Mouse (Mus musculus) granulocyte monocyte progenitor cell, adult 5-6 weeks (primary cell): ENCODE measurements around the gene Ptx4. TPM values are rescaled to one million over a fixed set of nuclear protein-coding genes. Genes with fewer than 3 reads are reported as not detected.
"Not testable (repeated sequence)": the region's sequence is repeated elsewhere in the genome, so short reads cannot be mapped to it uniquely, and the experiment has no call there.

Experiments
- ATAC-seq: replicated peaks from 2 replicates; pipeline ENCODE4 v1.8.0; 2016; ENCODE audit warnings: mild to moderate bottlenecking, moderate TSS enrichment, inconsistent platforms; ENCODE audit not compliant: poor library complexity, severe bottlenecking
- total RNA-seq, 2 experiments: library from RNA; stranded (forward) in 1 of 2; stranded (reverse) in 1 of 2; fragments of 200-712, 200-1000 nt in 1 of 2; fragments of >200 nt in 1 of 2; fragmentation: Nextera tagmentation in 1 of 2; gene quantifications; 2 replicates each; pipeline ENCODE4 v1.2.3; 2014 to 2017

The Ptx4 gene
- total RNA-seq, 2 experiments from 2014 or later, result not detected

GRCm38 (mm10) chr17:25114908-25115645 is 5.5 kb upstream of the Ptx4 start:
- peak; percentile 61 for ATAC-seq

- ATAC-seq, result peak; percentile 84
Measured at GRCm38 (mm10) chr17:25115664-25116432, 4.7 kb upstream of the Ptx4 start, which contains the start of gene Telo2. TSS of gene Telo2 (minus strand) at chr17:25115967.

GRCm38 (mm10) chr17:25117263-25117662 is 3.3 kb upstream of the Ptx4 start:
- peak; percentile 32; the same call in 1 of the 2 replicates for ATAC-seq

- ATAC-seq, result peak; percentile 68
Measured at GRCm38 (mm10) chr17:25123979-25124378, 3.4 kb downstream of the Ptx4 start.

GRCm38 (mm10) chr17:25125442-25126060 is 5.0 kb downstream of the Ptx4 start:
- ATAC-seq, result not testable (repeated sequence)

- no peak for ATAC-seq
Measured at GRCm38 (mm10) chr17:25127079-25127478, 6.5 kb downstream of the Ptx4 start.

- no peak for ATAC-seq
Measured at GRCm38 (mm10) chr17:25127681-25128080, 7.1 kb downstream of the Ptx4 start.

- ATAC-seq, result no peak
Measured at GRCm38 (mm10) chr17:25130060-25130459, 9.5 kb downstream of the Ptx4 start.

- peak; percentile 74 for ATAC-seq
Measured at GRCm38 (mm10) chr17:25133275-25133698, 12.7 kb downstream of the Ptx4 start, which contains the start of gene Clcn7. TSS of gene Clcn7 (plus strand) at chr17:25133391.

- ATAC-seq, result no peak
Measured at GRCm38 (mm10) chr17:25135622-25136021, 15.1 kb downstream of the Ptx4 start.

- ATAC-seq, result peak; percentile 77
Measured at GRCm38 (mm10) chr17:25138803-25139202, 18.2 kb downstream of the Ptx4 start.

GRCm38 (mm10) chr17:25139960-25140359 is 19.4 kb downstream of the Ptx4 start:
- ATAC-seq, result no peak

- ATAC-seq, result no peak
Measured at GRCm38 (mm10) chr17:25162161-25162560, 41.6 kb downstream of the Ptx4 start, which contains the start of gene Ccdc154. TSS of gene Ccdc154 (plus strand) at chr17:25162461.

- no peak for ATAC-seq
Measured at GRCm38 (mm10) chr17:25163387-25163786, 42.8 kb downstream of the Ptx4 start.

GRCm38 (mm10) chr17:25164770-25165169 is 44.2 kb downstream of the Ptx4 start:
- no peak for ATAC-seq

- no peak for ATAC-seq
Measured at GRCm38 (mm10) chr17:25165970-25166671, 45.6 kb downstream of the Ptx4 start.

- ATAC-seq, result no peak
Measured at GRCm38 (mm10) chr17:25169706-25170105, 49.1 kb downstream of the Ptx4 start.

- no peak for ATAC-seq
Measured at GRCm38 (mm10) chr17:25172558-25172957, 52.0 kb downstream of the Ptx4 start.
